Mouse (Mus musculus) WW6 (cell line): ENCODE results near the gene Olfr1173.

Source experiments
- DNase-seq: peaks from one replicate; pipeline ENCODE4 v3.0.0-alpha.2; 2013; ENCODE audit warnings: low read depth, low spot score

The Olfr1173 gene

GRCm38 (mm10) chr2:88279775-88280174 is at the start of gene Olfr1173:
Olfr1173 (minus strand) TSS chr2:88279875.
- DNase-seq, result no peak

GRCm38 (mm10) chr2:88327115-88327514 is 47.4 kb upstream of the Olfr1173 start, which contains the start of gene Olfr1175-ps:
Olfr1175-ps (minus strand) TSS chr2:88327215.
- no peak for DNase-seq

- no peak for DNase-seq
These were observed 35.4 kb upstream of the Olfr1173 start, which contains the start of gene Olfr1174-ps for GRCm38 (mm10) chr2:88315035-88315434. Olfr1174-ps (minus strand) TSS chr2:88315135.

- no peak for DNase-seq
These were observed 51.4 kb downstream of the Olfr1173 start, which contains the start of gene Olfr1170 for GRCm38 (mm10) chr2:88228234-88228633. Olfr1170 (minus strand) TSS chr2:88228334.
